Mouse (Mus musculus) forebrain, embryonic 13.5 days (tissue): ENCODE measurements around the gene Gm10722. TPM values are rescaled to one million over a fixed set of nuclear protein-coding genes. Genes with fewer than 3 reads are reported as not detected.
"Not testable (repeated sequence)": the region's sequence is repeated elsewhere in the genome, so short reads cannot be mapped to it uniquely, and the experiment has no call there.

Source experiments
- ATAC-seq: fragments of 200-750 bp; cut with Nextera tagmentation; 2 replicates; pipeline ENCODE4 v1.8.0; 2017
- H3K27ac ChIP-seq: fragments of 300-500 bp; sonication (generic); 2 replicates; pipeline ENCODE4 v1.5.1; 2015; ENCODE audit warnings: inconsistent platforms, mild to moderate bottlenecking, moderate library complexity
- H3K27me3 ChIP-seq: fragments of 300-500 bp; sonication (generic); 2 replicates; pipeline ENCODE4 v1.6.1; 2015; ENCODE audit warnings: mild to moderate bottlenecking, inconsistent platforms
- H3K36me3 ChIP-seq: fragments of 300-500 bp; sonication (generic); 2 replicates; pipeline ENCODE4 v1.6.1; 2015; ENCODE audit warnings: mild to moderate bottlenecking, inconsistent platforms; ENCODE audit not compliant: poor library complexity, severe bottlenecking
- H3K4me1 ChIP-seq: fragments of 300-500 bp; sonication (generic); 2 replicates; pipeline ENCODE4 v1.6.1; 2015; ENCODE audit warnings: inconsistent platforms
- H3K4me2 ChIP-seq: fragments of 300-500 bp; sonication (generic); 2 replicates; pipeline ENCODE4 v1.6.1; 2015; ENCODE audit warnings: inconsistent platforms, mild to moderate bottlenecking, moderate library complexity
- H3K4me3 ChIP-seq: fragments of 300-500 bp; sonication (generic); 2 replicates; pipeline ENCODE4 v1.5.1; 2015; ENCODE audit warnings: mild to moderate bottlenecking, inconsistent platforms
- H3K9ac ChIP-seq: fragments of 300-500 bp; sonication (generic); 2 replicates; pipeline ENCODE4 v1.6.1; 2015; ENCODE audit warnings: mild to moderate bottlenecking, inconsistent platforms
- H3K9me3 ChIP-seq: fragments of 300-500 bp; sonication (generic); replicated peaks from 2 replicates; pipeline ENCODE4 v1.6.1; 2016; ENCODE audit warnings: inconsistent platforms
- WGBS: fragments of 180-500 bp; shearing (Covaris S2); methylation state at CpG from one replicate; pipeline ENCODE4 v1.1.7; 2015; 5-methylcytosine and 5-hydroxymethylcytosine counted together
- microRNA-seq: library from miRNA; unstranded; fragments of <30 nt; microRNA quantifications from one replicate; pipeline ENCODE4, GENCODE M21; 2016
- polyA plus RNA-seq: library from polyadenylated mRNA; unstranded; fragments of >200 nt; fragmentation: Nextera tagmentation; extraction: Ambion mirVana; gene quantifications from 2 replicates; pipeline ENCODE4 v1.2.1, GENCODE M21; 2015

The Gm10722 gene
- polyA plus RNA-seq, 1 experiment from 2014 or later = not detected

- H3K27ac ChIP-seq, H3K9me3 ChIP-seq, H3K36me3 ChIP-seq, ATAC-seq, H3K9ac ChIP-seq, H3K27me3 ChIP-seq, H3K4me2 ChIP-seq, H3K4me3 ChIP-seq, H3K4me1 ChIP-seq: not testable (repeated sequence)
- WGBS = 63% methylated on average over 14 of the region's 16 CpGs
Observed at GRCm38 (mm10) chr9:3029276-3030000, 28.7 kb downstream of the Gm10722 start.

GRCm38 (mm10) chr9:3030677-3031318 lies 30.1 kb downstream of the Gm10722 start:
- not testable (repeated sequence) for H3K36me3 ChIP-seq, H3K4me1 ChIP-seq, H3K4me3 ChIP-seq, H3K27ac ChIP-seq, H3K9me3 ChIP-seq, H3K27me3 ChIP-seq, H3K4me2 ChIP-seq, H3K9ac ChIP-seq
- 57% methylated on average over 2 of the region's 10 CpGs for WGBS
- 0 out of 2 replicates have a peak, but pooled peaks have one; percentile 48 for ATAC-seq

GRCm38 (mm10) chr9:3034299-3034698 lies 33.6 kb downstream of the Gm10722 start, which contains the start of gene Gm17535:
Gm17535 (plus strand) TSS chr9:3034599.
- not testable (repeated sequence) for H3K36me3 ChIP-seq, H3K27me3 ChIP-seq, H3K27ac ChIP-seq, ATAC-seq, H3K4me2 ChIP-seq, H3K4me1 ChIP-seq, H3K9ac ChIP-seq, H3K9me3 ChIP-seq, H3K4me3 ChIP-seq
- WGBS = 54% methylated on average over 1 of the region's 8 CpGs

DNA sequence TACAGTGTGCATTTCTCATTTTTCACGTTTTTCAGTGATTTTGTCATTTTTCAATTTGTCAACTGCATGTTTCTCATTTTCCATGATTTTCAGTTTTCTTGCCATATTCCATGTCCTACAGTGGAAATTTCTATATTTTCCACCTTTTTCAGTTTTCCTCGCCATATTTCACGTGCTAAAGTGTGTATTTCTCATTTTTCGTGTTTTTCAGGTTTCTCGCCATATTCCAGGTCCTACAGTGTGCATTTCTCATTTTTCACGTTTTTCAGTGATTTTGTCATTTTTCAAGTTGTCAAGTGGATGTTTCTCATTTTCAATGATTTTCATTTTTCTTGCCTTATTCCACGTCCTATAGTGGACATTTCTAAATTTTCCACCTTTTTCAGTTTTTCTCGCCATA lies 35.9 kb downstream of the Gm10722 start, which contains the start of gene Gm10715:
Gene Gm10715, plus strand, starts transcription at position 301 of the 400 bp plus-strand sequence.
- H3K4me2 ChIP-seq, H3K36me3 ChIP-seq, H3K4me3 ChIP-seq, ATAC-seq, H3K9ac ChIP-seq, H3K4me1 ChIP-seq, H3K27me3 ChIP-seq, H3K9me3 ChIP-seq, H3K27ac ChIP-seq: not testable (repeated sequence)
- WGBS = 74% methylated on average over 8 of the region's 8 CpGs

DNA sequence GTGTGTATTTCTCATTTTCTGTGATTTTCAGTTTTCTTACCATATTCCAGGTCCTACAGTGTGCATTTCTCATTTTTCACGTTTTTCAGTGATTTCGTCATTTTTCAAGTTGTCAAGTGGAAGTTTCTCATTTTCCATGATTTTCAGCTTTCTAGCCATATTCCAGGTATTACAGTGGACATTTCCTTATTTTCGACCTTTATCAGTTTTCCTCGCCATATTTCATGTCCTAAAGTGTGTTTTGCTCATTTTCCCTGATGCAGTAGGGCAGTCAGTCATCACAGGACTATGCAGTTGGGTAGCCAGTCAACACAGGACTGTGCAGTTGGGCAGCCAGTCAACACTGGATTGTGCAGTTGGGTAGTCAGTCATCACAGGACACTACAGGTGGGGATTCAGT lies 37.4 kb downstream of the Gm10722 start:
- WGBS = 62% methylated on average over 4 of the region's 4 CpGs
- not testable (repeated sequence) for H3K36me3 ChIP-seq

More for the DNA sequence above, 37.4 kb downstream of the Gm10722 start:
- not testable (repeated sequence) for H3K27me3 ChIP-seq, H3K9ac ChIP-seq, H3K4me2 ChIP-seq, ATAC-seq, H3K9me3 ChIP-seq, H3K27ac ChIP-seq, H3K4me3 ChIP-seq, H3K4me1 ChIP-seq

Small RNA genes within 50 kb of the gene (microRNA-seq; reads per million reads assigned to microRNA genes)
- not detected for gene Mir101c

Other genes starting within 250 kb of the Gm10722 start
- gene Gm11168, start 2.4 kb downstream of the Gm10722 start, polyA plus RNA-seq = not detected in 2 replicates
- gene Gm10721, start 12.2 kb downstream of the Gm10722 start, polyA plus RNA-seq = 0.30 TPM in 1 of 2 replicates, not detected in the other
- not detected in 2 replicates for gene Gm10720, start 14.7 kb downstream of the Gm10722 start, polyA plus RNA-seq
- 0.72 TPM in 1 of 2 replicates, not detected in the other for gene Gm10719, start 16.5 kb downstream of the Gm10722 start, polyA plus RNA-seq
- gene Gm10718, start 22.6 kb downstream of the Gm10722 start, polyA plus RNA-seq = 0.69 and 2.1 TPM in 2 replicates
- gene Gm10717, start 24.5 kb downstream of the Gm10722 start, polyA plus RNA-seq = 0.58 and 0.65 TPM in 2 replicates
- not detected in 2 replicates for gene Gm17535, start 33.7 kb downstream of the Gm10722 start, polyA plus RNA-seq
- gene Gm10715, start 36.0 kb downstream of the Gm10722 start, polyA plus RNA-seq = not detected in 2 replicates